Mouse (Mus musculus): Measurements from ENCODE around the gene Olfr1278.
"Not testable (repeated sequence)": the region's sequence is repeated elsewhere in the genome, so short reads cannot be mapped to it uniquely, and the experiment has no call there.

Olfr1278 gene

GRCm38 (mm10) chr2:111289836-111290235, at the start of gene Olfr1278:
Gene Olfr1278, plus strand, starts transcription at chr2:111290136.
- DNase-seq (ENCODE audit: low spot score): no peak

- DNase-seq (ENCODE audit: low spot score): no peak
Measured at GRCm38 (mm10) chr2:111254216-111254615, 35.7 kb upstream of the Olfr1278 start, which contains the start of gene Olfr1276. Gene Olfr1276, plus strand, starts transcription at chr2:111254516.

GRCm38 (mm10) chr2:111274006-111274405, 15.9 kb upstream of the Olfr1278 start, which contains the start of gene Olfr1277:
Gene Olfr1277, minus strand, starts transcription at chr2:111274106.
- DNase-seq (ENCODE audit: low spot score): no peak

GRCm38 (mm10) chr2:111298541-111298940, 8.6 kb downstream of the Olfr1278 start:
- DNase-seq (ENCODE audit: low spot score): no peak

- no peak for DNase-seq (ENCODE audit: low spot score)
Measured at GRCm38 (mm10) chr2:111300374-111300773, 10.4 kb downstream of the Olfr1278 start, which contains the start of gene Olfr1279. Gene Olfr1279, plus strand, starts transcription at chr2:111300635.

GRCm38 (mm10) chr2:111313717-111314116, 23.8 kb downstream of the Olfr1278 start, which contains the start of gene Olfr1280:
Gene Olfr1280, plus strand, starts transcription at chr2:111314017.
- no peak for DNase-seq (ENCODE audit: low spot score)

- no peak for DNase-seq (ENCODE audit: low spot score)
Measured at GRCm38 (mm10) chr2:111326220-111326619, 36.3 kb downstream of the Olfr1278 start, which contains the start of gene Olfr1281. Gene Olfr1281, plus strand, starts transcription at chr2:111326520.

- DNase-seq (ENCODE audit: low spot score): not testable (repeated sequence)
Measured at GRCm38 (mm10) chr2:111333721-111334120, 43.8 kb downstream of the Olfr1278 start.

GRCm38 (mm10) chr2:111335976-111336375, 46.0 kb downstream of the Olfr1278 start, which contains the start of gene Olfr1282:
Gene Olfr1282, minus strand, starts transcription at chr2:111336076.
- DNase-seq (ENCODE audit: low spot score): no peak

Data from ovary, postnatal 14 days (tissue).